Mouse (Mus musculus): Measurements from ENCODE around the gene Rab3a. TPM values are rescaled to one million over a fixed set of nuclear protein-coding genes. Genes with fewer than 3 reads are reported as not detected.

Rab3a gene
- polyA plus RNA-seq, 1 experiment from 2014 or later: 11.2 TPM

- H3K9me3 ChIP-seq: no peaks in the 10 kb centered on the region
- peaks cover 93% of the 10 kb centered on the region for H3K27me3 ChIP-seq (ENCODE audit: insufficient read depth, poor library complexity, severe bottlenecking)
- peaks cover 40% of the 10 kb centered on the region for H3K4me1 ChIP-seq
- WGBS: 45% methylated on average over 11 of the region's 11 CpGs
- no peak overlapping the region for H3K27ac ChIP-seq
- no peaks in the 10 kb centered on the region for H3K36me3 ChIP-seq
- no peak for DNase-seq (ENCODE audit: low spot score)
- no peak overlapping the region for H3K4me3 ChIP-seq
Observed at GRCm38 (mm10) chr8:70744806-70745205, 9.7 kb upstream of the Rab3a start.

- Histone ChIP-seq H3K9me3 (no peaks in the 10 kb centered on the region), H3K27ac (no peak overlapping the region), H3K27me3 (ENCODE audit: insufficient read depth, poor library complexity, severe bottlenecking) (peaks cover 95% of the 10 kb centered on the region), H3K36me3 (no peaks in the 10 kb centered on the region), H3K4me3 (no peak overlapping the region), H3K4me1 (peaks cover 40% of the 10 kb centered on the region)
- DNase-seq (ENCODE audit: low spot score): no peak
- 49% methylated on average over 19 of the region's 19 CpGs for WGBS
Observed at GRCm38 (mm10) chr8:70745691-70746220, 8.7 kb upstream of the Rab3a start.

GRCm38 (mm10) chr8:70746676-70747075 is 7.8 kb upstream of the Rab3a start:
- Histone ChIP-seq H3K36me3 (no peaks in the 10 kb centered on the region), H3K27ac (no peak overlapping the region), H3K27me3 (ENCODE audit: insufficient read depth, poor library complexity, severe bottlenecking) (peaks cover 90% of the 10 kb centered on the region), H3K4me3 (no peak overlapping the region), H3K4me1 (peaks cover 31% of the 10 kb centered on the region), H3K9me3 (no peaks in the 10 kb centered on the region)
- 65% methylated on average over 9 of the region's 9 CpGs for WGBS
- no peak for DNase-seq (ENCODE audit: low spot score)

- H3K4me1 ChIP-seq: peaks cover 24% of the 10 kb centered on the region
- DNase-seq (ENCODE audit: low spot score): no peak
- H3K27me3 ChIP-seq (ENCODE audit: insufficient read depth, poor library complexity, severe bottlenecking): peaks cover 83% of the 10 kb centered on the region
- H3K36me3 ChIP-seq: no peaks in the 10 kb centered on the region
- WGBS: 79% methylated on average over 18 of the region's 18 CpGs
- H3K9me3 ChIP-seq: no peaks in the 10 kb centered on the region
- no peak overlapping the region for H3K4me3 ChIP-seq
- H3K27ac ChIP-seq: no peak overlapping the region
Observed at GRCm38 (mm10) chr8:70747211-70747890, 7.1 kb upstream of the Rab3a start.

GRCm38 (mm10) chr8:70748246-70749096 is 6.0 kb upstream of the Rab3a start:
- Histone ChIP-seq H3K9me3 (no peaks in the 10 kb centered on the region), H3K27me3 (ENCODE audit: insufficient read depth, poor library complexity, severe bottlenecking) (peaks cover 72% of the 10 kb centered on the region), H3K4me3 (no peak overlapping the region), H3K36me3 (no peaks in the 10 kb centered on the region), H3K4me1 (peaks cover 23% of the 10 kb centered on the region), H3K27ac (no peak overlapping the region)
- WGBS: 82% methylated on average over 23 of the region's 23 CpGs
- DNase-seq (ENCODE audit: low spot score): peak; percentile 73

- Histone ChIP-seq H3K36me3 (no peaks in the 10 kb centered on the region), H3K27me3 (ENCODE audit: insufficient read depth, poor library complexity, severe bottlenecking) (peaks cover 64% of the 10 kb centered on the region), H3K9me3 (no peaks in the 10 kb centered on the region), H3K27ac (no peak overlapping the region), H3K4me1 (peaks cover 20% of the 10 kb centered on the region), H3K4me3 (no peak overlapping the region)
- peak; percentile 73 for DNase-seq (ENCODE audit: low spot score)
- 67% methylated on average over 19 of the region's 19 CpGs for WGBS
Observed at GRCm38 (mm10) chr8:70749097-70749674, 5.3 kb upstream of the Rab3a start.

- peaks cover 28% of the 10 kb centered on the region for H3K4me1 ChIP-seq
- H3K36me3 ChIP-seq: no peaks in the 10 kb centered on the region
- 79% methylated on average over 13 of the region's 13 CpGs for WGBS
- H3K4me3 ChIP-seq: no peak overlapping the region
- peaks cover 54% of the 10 kb centered on the region for H3K27me3 ChIP-seq (ENCODE audit: insufficient read depth, poor library complexity, severe bottlenecking)
- H3K27ac ChIP-seq: no peak overlapping the region
- peak; percentile 68 for DNase-seq (ENCODE audit: low spot score)
- H3K9me3 ChIP-seq: no peaks in the 10 kb centered on the region
Observed at GRCm38 (mm10) chr8:70750128-70750680, 4.3 kb upstream of the Rab3a start.

- Histone ChIP-seq H3K36me3 (peaks cover 12% of the 10 kb centered on the region; the same call in 1 of the 2 replicates), H3K4me1 (peaks cover 31% of the 10 kb centered on the region), H3K9me3 (no peaks in the 10 kb centered on the region), H3K27me3 (ENCODE audit: insufficient read depth, poor library complexity, severe bottlenecking) (peaks cover 39% of the 10 kb centered on the region), H3K27ac (no peak overlapping the region; the same call in 1 of the 2 replicates), H3K4me3 (0 out of 2 replicates have a peak overlapping the region, but pooled peaks have one; percentile 40)
- 24% methylated on average over 11 of the region's 11 CpGs for WGBS
- peak; percentile 81 for DNase-seq (ENCODE audit: low spot score)
Observed at GRCm38 (mm10) chr8:70752000-70752764, 2.3 kb upstream of the Rab3a start.

GRCm38 (mm10) chr8:70753151-70753550 is 1.3 kb upstream of the Rab3a start:
- H3K9me3 ChIP-seq: no peaks in the 10 kb centered on the region
- peak; percentile 84 for DNase-seq (ENCODE audit: low spot score)
- peak overlapping the region; percentile 82 for H3K27ac ChIP-seq
- H3K4me3 ChIP-seq: peak overlapping the region; percentile 40
- WGBS: 16% methylated on average over 21 of the region's 21 CpGs
- H3K27me3 ChIP-seq (ENCODE audit: insufficient read depth, poor library complexity, severe bottlenecking): peaks cover 30% of the 10 kb centered on the region
- peaks cover 21% of the 10 kb centered on the region for H3K36me3 ChIP-seq
- H3K4me1 ChIP-seq: peaks cover 33% of the 10 kb centered on the region

- Histone ChIP-seq H3K27ac (peak overlapping the region; percentile 84), H3K9me3 (no peaks in the 10 kb centered on the region), H3K36me3 (peaks cover 29% of the 10 kb centered on the region), H3K4me1 (peaks cover 48% of the 10 kb centered on the region), H3K4me3 (peak overlapping the region; percentile 74), H3K27me3 (ENCODE audit: insufficient read depth, poor library complexity, severe bottlenecking) (peaks cover 11% of the 10 kb centered on the region; the same call in 1 of the 2 replicates)
- peak; percentile 82 for DNase-seq (ENCODE audit: low spot score)
- WGBS: 14% methylated on average over 50 of the region's 50 CpGs
Observed at GRCm38 (mm10) chr8:70754871-70755660, 587 bp downstream of the Rab3a start.

GRCm38 (mm10) chr8:70755661-70756475 is 1.4 kb downstream of the Rab3a start:
- Histone ChIP-seq H3K36me3 (peaks cover 29% of the 10 kb centered on the region), H3K4me1 (peaks cover 55% of the 10 kb centered on the region), H3K27ac (no peak overlapping the region), H3K9me3 (no peaks in the 10 kb centered on the region), H3K4me3 (peak overlapping the region; percentile 74), H3K27me3 (ENCODE audit: insufficient read depth, poor library complexity, severe bottlenecking) (0 out of 2 replicates have a peak, but pooled peaks cover 5% of the 10 kb centered on the region)
- WGBS: 80% methylated on average over 24 of the region's 24 CpGs
- DNase-seq (ENCODE audit: low spot score): peak; percentile 68

Data from heart, embryonic 10.5 days (tissue).